Mouse (Mus musculus) gastrocnemius, postnatal 36 days (tissue): ENCODE data around the gene Cnot2. TPM values are rescaled to one million over a fixed set of nuclear protein-coding genes. Genes with fewer than 3 reads are reported as not detected.

Experiments used
- DNase-seq, 2 experiments: peaks; one replicate each; pipeline ENCODE4 v3.0.0; 2022
- intact Hi-C: fragments of 180-260 bp; cut with DNase I; formaldehyde crosslinking; loops from one replicate; pipeline ENCODE4 v1.15.1; 2025
- total RNA-seq, 2 experiments: library from RNA; stranded (reverse); gene quantifications; 2 replicates each; pipeline ENCODE4 v1.2.3; 2021

The Cnot2 gene
- total RNA-seq, 2 experiments from 2014 or later = 27.6 to 30.5 TPM

DNA sequence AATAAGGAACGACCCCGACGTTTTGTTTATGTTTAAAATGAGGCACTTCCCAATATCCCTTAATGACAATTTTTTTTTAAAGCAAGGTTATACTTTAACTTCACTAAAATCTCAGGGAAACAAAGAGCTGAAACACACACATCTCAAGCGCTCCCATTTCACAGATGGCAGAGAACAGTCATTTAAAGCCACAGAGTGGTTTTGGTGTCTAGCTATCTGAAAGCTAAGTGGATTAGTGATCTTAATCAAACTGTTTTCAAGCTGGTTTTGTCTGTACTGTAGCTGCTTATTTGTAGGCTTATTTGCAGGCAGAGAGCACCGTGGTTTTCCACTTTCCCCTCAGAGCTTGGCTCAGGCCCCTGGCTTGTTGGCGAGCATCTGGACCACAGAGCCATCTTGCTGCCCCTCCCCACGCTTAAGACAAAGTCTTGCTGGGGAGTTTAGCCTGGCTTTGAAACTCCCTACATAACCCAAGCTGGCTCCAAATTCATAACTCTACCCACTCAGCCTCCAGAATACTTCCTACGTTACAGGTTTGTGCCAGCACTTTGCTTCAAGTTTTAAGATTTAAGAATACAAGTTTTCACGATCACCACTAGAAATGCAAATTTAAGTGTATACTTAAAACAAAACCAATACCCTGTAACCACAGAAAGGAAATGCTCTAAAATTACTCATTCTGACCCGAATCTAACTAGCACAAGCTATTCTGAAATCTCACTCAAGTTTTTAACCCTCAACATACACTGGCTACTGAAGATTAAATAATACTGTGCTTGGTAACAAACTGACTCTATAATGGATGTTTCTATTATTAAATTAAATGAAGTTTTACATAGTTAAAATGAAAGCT lies 94.2 kb downstream of the Cnot2 start:
- DNase-seq = no peak
- intact Hi-C loops = no loop called here

DNA sequence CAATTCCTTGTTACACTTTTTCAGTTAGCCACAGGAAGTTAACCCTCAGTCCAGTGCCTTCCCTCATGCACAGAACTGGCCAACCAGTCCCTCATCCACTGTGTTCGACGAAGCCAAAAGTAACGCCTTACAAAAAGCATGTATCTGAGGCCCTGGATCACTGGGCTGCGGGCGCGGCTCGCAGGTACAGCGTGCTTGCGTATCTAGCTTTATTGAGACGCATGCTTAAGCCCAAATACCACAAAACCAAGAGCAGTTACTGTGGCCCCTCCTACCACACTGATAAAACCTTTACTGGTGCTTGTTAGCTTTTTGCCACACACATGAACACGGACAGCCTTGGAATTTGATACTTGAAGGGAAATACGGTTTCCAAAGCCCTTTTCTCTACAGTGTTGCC lies 99.4 kb downstream of the Cnot2 start:
- DNase-seq = no peak
- intact Hi-C loops = no loop called here

DNA sequence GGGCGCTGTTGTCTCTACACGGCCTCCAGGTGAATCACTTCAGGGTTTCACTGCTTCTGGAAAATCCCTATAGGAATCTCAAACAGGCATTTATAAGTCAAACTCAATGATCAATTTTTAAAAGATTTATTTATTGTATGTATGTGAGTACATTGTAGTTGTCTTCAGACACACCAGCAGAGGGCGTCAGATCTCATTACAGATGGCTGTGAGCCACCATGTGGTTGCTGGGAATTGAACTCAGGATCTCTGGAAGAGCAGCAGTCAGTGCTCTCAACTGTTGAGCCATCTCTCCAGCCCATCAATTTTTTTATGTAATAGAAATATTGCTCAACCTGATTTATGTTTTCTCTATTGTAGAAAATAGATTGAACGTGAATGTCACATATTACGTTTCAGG lies 100.3 kb downstream of the Cnot2 start:
- intact Hi-C loops = no loop called here
- DNase-seq = no peak

DNA sequence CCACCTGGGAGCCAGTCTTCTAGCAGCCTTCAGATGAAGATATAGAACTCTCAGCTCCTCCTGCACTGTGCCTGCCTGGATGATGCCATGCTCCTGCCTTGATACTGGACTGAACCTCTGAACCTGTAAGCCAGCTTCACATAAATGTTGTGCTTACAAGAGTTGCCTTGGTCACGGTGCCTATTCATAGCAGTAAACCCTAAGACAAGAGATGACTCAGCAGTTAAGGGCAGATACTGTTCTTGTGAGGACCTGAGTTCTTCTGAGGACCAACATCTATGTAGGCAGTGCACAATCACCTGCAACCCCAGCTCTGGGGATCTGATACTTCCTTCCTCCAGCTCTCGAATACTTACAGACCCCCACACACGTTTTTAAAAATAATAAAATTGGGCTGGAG lies 104.8 kb downstream of the Cnot2 start:
- intact Hi-C loops = no loop called here
- no peak for DNase-seq

DNA sequence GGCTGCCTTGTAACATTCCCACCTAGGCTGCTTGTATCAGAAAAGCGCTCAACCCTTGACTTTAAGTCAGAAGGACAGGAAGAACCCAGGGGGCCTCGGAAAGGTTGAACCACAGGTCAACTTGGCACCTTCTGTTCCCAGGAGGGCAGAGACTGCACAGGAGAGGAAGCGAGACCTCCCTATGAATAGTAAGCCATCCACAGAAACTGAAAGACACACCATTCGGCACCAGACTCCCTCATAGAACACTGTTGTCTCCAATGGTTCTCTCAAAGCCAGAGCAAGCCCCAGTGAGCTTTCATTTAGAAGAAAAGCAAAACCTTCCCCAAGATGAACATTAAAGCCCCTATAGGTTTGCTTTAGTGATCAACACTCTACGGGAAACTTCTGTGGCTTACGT lies 105.6 kb downstream of the Cnot2 start:
- no peak for DNase-seq
- intact Hi-C loops = no loop called here

DNA sequence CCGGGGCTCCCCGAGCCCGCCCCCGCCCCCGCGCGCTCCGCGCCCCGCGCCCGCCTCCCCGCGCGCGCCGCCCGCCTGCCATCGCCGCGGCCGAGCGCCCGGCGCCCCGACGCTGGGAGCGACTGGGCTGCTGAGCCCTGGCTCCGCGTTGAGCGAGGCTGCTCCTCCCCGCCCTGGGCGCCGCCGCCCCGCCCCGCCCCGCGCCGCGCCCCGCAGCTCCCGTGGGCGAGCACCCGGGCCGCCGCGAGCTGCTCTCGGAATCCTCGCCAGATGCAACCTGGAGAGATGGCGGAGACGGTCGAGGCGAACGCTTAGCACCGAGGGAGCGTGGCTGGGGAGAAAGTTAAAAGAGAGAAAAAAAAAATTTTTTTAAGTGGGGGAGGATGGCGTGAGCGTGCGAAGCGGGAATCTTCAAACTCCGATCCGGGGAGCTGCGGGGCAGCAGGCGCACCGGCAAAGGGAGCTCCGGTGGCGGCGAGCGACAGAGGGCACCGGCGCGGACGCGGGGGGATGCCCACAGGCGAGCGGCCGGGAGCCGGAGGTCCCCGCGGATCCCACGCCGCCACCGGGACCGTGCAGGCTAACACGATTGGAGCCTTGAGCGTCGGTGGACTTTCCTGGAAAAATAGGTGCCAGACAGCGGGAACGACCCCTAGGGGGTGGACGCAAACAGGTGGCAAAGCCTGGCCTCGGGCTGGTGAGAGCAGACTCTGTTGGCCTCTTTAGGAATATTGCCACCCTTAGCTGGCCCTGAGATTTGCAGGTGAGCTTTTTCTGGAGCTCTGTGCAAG lies 107.4 kb downstream of the Cnot2 start, which contains the start of gene Kcnmb4:
Gene Kcnmb4, minus strand, starts transcription at position 120 of the 791 bp plus-strand sequence.
- intact Hi-C loops = no loop called here
- DNase-seq = no peak

DNA sequence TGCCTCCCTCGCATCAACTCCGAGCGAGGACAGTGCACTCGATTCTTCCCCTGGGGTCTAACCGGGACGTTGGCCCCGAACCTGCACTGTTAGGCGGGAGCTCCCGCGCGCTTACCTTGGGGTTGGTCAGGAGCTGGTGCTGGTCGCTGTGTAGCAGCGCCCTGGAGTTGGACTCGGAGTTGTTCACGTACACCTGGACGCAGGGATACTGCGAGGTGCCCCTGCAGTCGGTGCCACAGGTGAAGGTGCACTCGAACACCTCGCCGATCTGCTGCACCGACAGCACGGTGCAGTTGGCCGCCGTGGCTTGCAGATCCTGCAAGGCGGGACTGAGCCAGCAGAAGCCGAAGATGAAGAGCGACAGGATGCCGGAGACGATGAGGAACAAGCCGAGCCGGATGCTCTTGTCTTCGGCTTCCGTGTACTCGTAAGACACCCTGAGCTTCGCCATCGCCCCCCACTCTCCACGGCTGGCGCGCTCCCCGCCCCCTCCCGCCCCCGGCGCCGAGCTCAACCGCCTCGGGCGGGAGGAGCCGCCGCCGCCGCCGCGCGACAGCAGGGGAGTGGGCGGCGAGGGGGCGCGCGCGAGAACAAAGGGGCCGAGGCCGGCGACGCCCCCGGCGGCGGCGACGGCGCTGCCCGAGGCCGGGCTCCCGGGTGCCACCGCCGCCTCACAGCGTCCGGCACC lies 108.1 kb downstream of the Cnot2 start:
- intact Hi-C loops = no loop called here
- DNase-seq = no peak

DNA sequence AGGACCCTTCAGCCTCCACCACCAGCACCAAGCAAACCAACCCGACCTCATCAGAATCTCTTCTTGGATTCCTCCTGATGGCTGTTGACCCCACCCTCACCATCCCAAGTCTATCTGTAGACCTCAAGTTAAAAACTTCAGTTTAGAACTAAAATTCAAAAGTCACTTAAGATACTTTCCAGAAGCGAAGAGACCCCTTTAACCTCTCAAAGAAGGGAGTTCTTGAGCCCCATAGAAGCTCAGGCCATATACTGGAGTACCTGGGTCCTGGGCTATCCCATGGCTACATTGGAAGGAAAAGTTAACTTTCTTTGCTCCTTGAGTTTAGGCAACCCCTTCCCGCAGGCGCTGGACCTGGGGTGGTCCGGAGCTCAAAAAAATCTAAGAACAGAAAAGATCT lies 108.7 kb downstream of the Cnot2 start:
- intact Hi-C loops = no loop called here
- DNase-seq = no peak

DNA sequence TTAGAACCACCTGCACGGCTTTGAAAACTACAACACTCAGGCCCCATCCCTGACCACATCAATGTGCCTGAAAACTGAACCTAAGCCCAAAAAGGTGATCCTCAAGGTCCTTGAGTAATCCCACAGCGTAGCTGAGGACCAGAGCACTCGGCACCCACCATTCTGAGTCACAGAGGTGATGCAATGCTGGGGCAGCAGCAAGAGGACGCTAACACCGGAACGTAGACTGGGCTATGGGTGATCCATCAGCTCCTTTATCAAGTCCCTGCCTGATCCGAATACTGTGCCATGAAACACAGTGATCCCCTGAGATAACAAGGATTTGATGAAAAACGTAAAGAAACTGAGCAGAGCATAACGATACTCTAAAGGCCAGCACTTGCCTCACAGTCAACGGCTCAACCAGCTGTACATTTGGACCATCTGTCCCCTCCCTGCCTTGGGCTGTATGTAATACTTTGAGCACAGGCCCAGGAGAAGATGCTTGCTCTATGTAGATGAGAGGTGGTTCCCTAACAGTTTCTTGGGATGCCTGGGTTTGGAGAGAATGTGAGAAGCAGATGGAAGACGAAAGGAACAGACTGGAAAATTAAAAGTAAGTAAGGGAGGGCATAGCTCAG lies 110.9 kb downstream of the Cnot2 start:
- DNase-seq = no peak
- intact Hi-C loops = no loop called here

DNA sequence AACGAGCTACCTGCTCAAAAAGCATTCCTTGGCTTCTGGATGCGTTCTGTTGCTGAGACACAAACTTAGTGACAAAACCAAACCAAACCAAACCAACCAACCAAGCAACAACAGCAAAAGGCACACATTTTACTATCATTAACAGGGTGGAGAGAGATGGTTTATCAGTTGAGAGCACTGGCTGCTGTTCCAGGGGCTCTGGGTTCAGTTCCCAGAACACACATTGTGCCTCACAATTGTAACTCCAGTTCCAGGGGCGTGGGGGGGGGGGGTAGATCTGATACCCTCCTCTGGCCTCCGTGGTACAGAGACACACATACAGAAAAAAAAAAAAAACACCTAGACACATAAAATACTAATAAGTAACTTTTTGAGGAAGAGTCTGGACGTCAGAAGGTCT lies 113.2 kb downstream of the Cnot2 start:
- intact Hi-C loops = no loop called here
- no peak for DNase-seq

DNA sequence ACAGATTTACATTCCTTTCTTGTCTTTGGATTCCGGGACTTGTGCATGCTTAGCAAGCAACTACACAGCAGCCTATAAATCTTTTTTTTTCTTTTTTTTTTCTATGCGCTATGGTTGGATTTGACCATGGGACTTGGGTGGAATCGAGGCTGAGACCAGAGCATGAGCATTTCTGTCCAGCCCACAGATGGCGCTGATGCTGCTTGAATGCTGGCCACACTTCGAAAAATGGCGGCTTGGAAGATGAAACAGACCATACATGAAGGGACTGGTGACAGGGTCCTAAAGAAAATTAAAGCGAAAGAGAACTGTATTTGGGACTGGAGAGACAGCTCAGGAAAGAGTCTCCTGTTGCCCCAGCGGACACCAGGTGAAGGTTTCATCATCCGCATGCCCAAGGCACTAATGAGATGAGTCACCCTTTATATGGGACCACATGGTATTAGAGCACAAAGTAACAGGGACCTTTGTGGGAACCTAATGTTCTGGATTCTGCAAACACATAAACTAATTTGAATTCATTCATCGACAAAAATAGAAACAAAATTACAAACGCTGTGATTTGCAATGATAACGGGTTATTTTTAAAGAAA lies 117.5 kb downstream of the Cnot2 start:
- DNase-seq = no peak
- intact Hi-C loops = no loop called here

DNA sequence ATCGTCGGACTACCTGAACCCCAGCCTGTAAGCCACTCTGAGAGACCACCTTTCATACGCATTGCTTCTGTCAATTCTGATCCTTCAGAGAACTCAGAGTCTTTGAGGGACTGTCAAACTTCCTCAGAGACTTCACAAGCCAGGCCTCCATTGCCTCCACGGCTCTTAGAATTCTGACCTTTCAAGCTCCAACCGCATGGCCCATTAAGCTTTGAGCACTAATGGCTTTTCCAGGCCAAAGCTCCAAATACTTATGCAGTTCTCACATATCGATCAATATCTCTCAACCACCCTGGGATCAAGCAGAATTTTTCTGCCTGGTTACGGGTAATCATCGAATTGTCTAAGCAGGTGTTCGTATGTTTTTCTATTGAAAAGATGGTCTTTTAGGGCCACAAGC lies 119.9 kb downstream of the Cnot2 start:
- no peak for DNase-seq
- intact Hi-C loops = no loop called here

DNA sequence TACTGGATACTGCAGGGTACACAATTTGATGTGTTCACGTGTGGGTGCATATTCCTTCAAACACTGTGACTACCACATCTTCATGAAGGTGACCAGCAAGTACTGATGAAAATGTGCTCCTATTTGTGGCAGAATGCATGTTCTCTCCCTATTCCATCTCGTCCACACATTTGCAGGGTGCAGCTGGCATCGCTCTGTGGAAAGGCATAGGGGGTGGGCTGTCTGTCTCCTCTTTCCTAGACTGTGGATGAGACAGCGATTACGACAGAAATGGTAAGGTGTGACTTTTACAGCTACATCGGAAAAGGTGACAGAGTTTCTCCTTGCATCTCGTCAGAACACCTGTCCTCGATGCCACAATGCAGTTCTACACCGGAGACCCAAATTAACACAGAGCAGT lies 122.5 kb downstream of the Cnot2 start:
- intact Hi-C loops = no loop called here

DNA sequence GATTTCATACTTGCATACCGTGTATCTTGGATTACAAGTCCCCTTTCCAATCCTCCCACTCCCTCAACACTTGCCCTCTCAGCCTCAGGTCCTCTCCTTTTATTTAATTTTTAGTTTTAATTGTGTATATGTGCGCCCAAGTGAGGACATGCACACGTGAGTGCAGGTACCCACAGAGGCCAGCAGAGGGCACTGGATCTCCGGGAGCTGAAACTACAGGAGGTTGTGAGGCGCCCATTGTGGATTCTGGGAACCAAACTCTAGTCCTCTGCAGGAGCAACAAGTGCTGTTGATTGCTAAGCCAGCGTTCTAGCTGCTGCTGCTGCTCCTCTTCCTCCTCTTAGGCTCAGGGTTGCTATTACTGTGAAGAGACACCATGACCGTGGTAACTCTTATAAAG lies 128.5 kb downstream of the Cnot2 start:
- no peak for DNase-seq
- intact Hi-C loops = no loop called here

More for the DNA sequence above, 122.5 kb downstream of the Cnot2 start:
- DNase-seq = no peak

DNA sequence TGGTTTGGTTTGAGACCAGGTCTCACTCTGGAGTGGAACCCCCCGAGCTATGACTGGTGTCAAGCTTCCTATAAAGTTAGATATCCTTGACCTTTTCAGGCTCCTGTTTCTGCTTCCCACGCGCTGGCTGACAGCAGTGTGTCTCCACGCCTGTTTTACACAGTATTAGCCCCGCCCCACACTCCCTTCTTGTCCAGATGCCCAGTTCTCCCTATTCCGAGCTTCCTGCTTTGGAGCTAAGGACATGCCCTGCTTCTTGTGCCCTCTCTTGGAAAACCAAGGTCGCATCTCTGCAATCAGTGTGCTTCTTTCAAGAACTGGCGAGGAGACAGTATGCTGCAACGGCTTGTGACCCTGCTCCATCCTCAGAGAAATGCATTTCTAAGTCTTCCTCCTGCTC lies 130.7 kb downstream of the Cnot2 start:
- no peak for DNase-seq
- intact Hi-C loops = no loop called here

DNA sequence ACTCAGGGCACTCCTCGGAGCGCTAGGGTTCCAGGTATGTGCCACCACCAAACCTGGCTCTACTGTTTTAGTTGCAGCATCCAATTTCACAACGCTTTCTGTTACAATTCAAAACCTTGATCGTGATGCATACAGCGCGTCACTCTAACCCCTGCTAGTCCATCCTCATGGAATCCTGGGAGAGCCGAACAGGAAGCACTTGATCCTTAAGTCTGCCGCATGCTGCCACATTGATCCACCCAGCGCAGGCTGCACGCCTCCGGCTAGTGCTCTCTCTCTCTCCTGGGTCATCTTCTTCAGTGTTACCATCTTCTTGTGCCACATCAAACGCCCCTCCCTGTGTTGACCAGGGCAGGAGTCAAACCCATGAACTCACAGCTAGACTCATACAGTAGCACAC lies 133.1 kb downstream of the Cnot2 start:
- no peak for DNase-seq
- intact Hi-C loops = no loop called here

DNA sequence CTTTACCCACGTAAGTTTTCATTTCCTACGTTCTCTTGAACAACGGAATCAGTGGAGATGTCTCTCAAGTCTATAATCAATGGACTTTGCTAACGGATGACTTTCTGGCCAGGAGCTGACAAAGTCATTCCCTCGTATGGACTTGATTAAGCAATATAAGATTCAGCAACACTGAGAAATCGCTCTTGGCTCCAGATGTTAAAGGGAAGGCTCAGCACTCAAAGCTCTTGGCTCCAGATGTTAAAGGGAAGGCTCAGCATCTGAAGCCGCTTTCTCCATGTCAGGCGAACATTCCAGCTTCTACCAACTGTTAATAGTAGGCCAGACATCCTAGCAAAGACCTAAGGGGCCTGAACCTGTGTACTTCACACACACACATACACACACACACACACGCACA lies 134.1 kb downstream of the Cnot2 start:
- intact Hi-C loops = no loop called here

DNA sequence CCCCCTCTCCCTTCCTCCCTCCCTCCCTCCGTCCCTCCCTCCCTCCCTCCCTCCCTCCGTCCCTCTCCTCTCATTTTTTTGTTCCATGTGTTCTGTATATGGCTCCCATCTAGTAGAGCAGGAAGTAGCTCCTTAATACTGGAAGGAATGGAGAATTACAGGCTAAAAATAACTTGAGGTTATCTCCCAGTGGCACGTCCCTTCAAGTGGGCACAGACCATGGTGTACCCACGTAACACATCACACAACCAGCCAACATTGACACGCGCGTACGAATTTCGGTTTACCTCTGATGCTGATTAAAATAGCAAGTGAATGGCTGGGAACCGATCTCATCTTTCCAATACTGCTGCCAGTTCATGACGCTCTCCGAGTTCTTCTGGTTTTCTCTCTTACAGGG lies 135.3 kb downstream of the Cnot2 start:
- DNase-seq = no peak
- intact Hi-C loops = no loop called here

More for the DNA sequence above, 134.1 kb downstream of the Cnot2 start:
- DNase-seq = no peak

DNA sequence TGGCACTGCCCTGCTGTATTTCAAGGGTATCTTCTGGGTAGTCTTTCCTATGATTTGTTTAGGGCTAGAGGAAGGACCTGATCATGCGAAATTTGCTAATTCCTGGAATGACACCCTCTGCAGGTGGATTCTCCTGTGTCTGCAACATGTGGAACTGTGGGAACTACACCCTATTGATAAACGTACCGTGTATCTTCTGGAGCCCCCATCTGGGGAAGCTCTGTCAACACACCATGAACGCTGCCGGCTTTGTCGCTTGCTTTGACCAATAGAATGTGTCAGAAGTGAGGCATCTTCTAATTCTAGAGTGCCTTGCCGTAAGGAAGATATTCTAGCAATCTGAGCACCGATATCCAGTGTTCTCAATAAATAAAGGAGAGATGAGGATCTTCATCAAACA lies 136.5 kb downstream of the Cnot2 start:
- no peak for DNase-seq
- intact Hi-C loops = no loop called here

DNA sequence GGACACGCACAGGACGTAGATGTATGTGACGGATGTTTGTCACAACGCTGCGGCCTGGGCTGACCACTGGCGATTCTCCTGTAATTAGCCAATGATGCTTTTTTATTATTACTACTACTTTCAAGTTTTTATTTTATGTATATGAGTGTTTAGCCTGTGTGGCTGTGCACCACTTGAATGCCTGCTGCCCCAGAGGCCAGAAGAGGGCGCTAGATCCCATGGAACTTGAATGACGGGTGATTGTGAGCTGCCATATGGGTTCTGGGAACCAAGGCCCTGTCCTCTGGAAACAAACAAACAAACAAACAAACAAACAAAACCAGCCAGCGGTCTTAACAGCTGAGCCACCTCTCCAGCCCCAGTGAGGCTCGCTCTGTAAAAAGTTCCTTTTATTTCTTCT lies 136.9 kb downstream of the Cnot2 start:
- DNase-seq = no peak
- intact Hi-C loops = no loop called here
